Mouse (Mus musculus): Measurements from ENCODE around the gene Agpat1.
A peak's percentile ranks its signal among the peaks of the same experiment; 100 is the strongest.

Agpat1 gene

GRCm38 (mm10) chr17:34635671-34636070, 31.6 kb downstream of the Agpat1 start:
- DNase-seq (ENCODE audit: low spot score): no peak

- no peak for DNase-seq (ENCODE audit: low spot score)
Observed at GRCm38 (mm10) chr17:34637459-34637858, 33.4 kb downstream of the Agpat1 start.

- DNase-seq (ENCODE audit: low spot score): no peak
Observed at GRCm38 (mm10) chr17:34639461-34640255, 35.6 kb downstream of the Agpat1 start.

- no peak for DNase-seq (ENCODE audit: low spot score)
Observed at GRCm38 (mm10) chr17:34640778-34641601, 36.9 kb downstream of the Agpat1 start.

- no peak for DNase-seq (ENCODE audit: low spot score)
Observed at GRCm38 (mm10) chr17:34641945-34642344, 37.9 kb downstream of the Agpat1 start.

GRCm38 (mm10) chr17:34643379-34643778, 39.3 kb downstream of the Agpat1 start:
- no peak for DNase-seq (ENCODE audit: low spot score)

GRCm38 (mm10) chr17:34643944-34644343, 39.9 kb downstream of the Agpat1 start:
- no peak for DNase-seq (ENCODE audit: low spot score)

GRCm38 (mm10) chr17:34644608-34645007, 40.5 kb downstream of the Agpat1 start, which contains the start of gene Fkbpl:
Fkbpl (plus strand) TSS chr17:34644764.
- peak; percentile 94 for DNase-seq (ENCODE audit: low spot score)

GRCm38 (mm10) chr17:34645256-34645829, 41.3 kb downstream of the Agpat1 start:
- no peak for DNase-seq (ENCODE audit: low spot score)

GRCm38 (mm10) chr17:34645831-34646511, 41.9 kb downstream of the Agpat1 start:
- DNase-seq (ENCODE audit: low spot score): peak; percentile 67

GRCm38 (mm10) chr17:34646906-34647787, 43.1 kb downstream of the Agpat1 start, which contains the start of gene Atf6b:
Atf6b (plus strand) TSS chr17:34647146.
- peak; percentile 89 for DNase-seq (ENCODE audit: low spot score)

GRCm38 (mm10) chr17:34648141-34648890, 44.3 kb downstream of the Agpat1 start:
- DNase-seq (ENCODE audit: low spot score): no peak

GRCm38 (mm10) chr17:34649106-34649864, 45.2 kb downstream of the Agpat1 start:
- DNase-seq (ENCODE audit: low spot score): no peak

- no peak for DNase-seq (ENCODE audit: low spot score)
Observed at GRCm38 (mm10) chr17:34650781-34651180, 46.7 kb downstream of the Agpat1 start.

GRCm38 (mm10) chr17:34651507-34652221, 47.6 kb downstream of the Agpat1 start:
- peak; percentile 77 for DNase-seq (ENCODE audit: low spot score)

GRCm38 (mm10) chr17:34652546-34652945, 48.5 kb downstream of the Agpat1 start:
- DNase-seq (ENCODE audit: low spot score): peak; percentile 44

GRCm38 (mm10) chr17:34652985-34653384, 48.9 kb downstream of the Agpat1 start:
- peak; percentile 40 for DNase-seq (ENCODE audit: low spot score)

GRCm38 (mm10) chr17:34653746-34654285, 49.8 kb downstream of the Agpat1 start:
- peak; percentile 85 for DNase-seq (ENCODE audit: low spot score)

Measured in testis, postnatal 10 days (tissue).